Mouse (Mus musculus): ENCODE measurements around the gene Pcp2.
A peak's percentile ranks its signal among the peaks of the same experiment; 100 is the strongest.
"Not testable (repeated sequence)": the region's sequence is repeated elsewhere in the genome, so short reads cannot be mapped to it uniquely, and the experiment has no call there.

Pcp2 gene

GRCm38 (mm10) chr8:3621199-3621970 is 4.0 kb downstream of the Pcp2 start, which contains the start of the genes Xab2 and Pet100:
Gene Xab2 (minus strand): TSS chr8:3621316.
Gene Pet100 (plus strand): TSS chr8:3621548.
- DNase-seq (ENCODE audit: low read depth), result peak; percentile 100

- no peak for DNase-seq (ENCODE audit: low read depth)
Observed at GRCm38 (mm10) chr8:3609816-3610150, 15.6 kb downstream of the Pcp2 start.

GRCm38 (mm10) chr8:3609046-3609815 is 16.1 kb downstream of the Pcp2 start:
- DNase-seq (ENCODE audit: low read depth), result peak; percentile 72

- DNase-seq (ENCODE audit: low read depth), result no peak
Observed at GRCm38 (mm10) chr8:3607822-3608221, 17.5 kb downstream of the Pcp2 start.

GRCm38 (mm10) chr8:3606593-3606992 is 18.8 kb downstream of the Pcp2 start:
- peak; percentile 68 for DNase-seq (ENCODE audit: low read depth)

GRCm38 (mm10) chr8:3603439-3603838 is 21.9 kb downstream of the Pcp2 start:
- DNase-seq (ENCODE audit: low read depth), result no peak

- no peak for DNase-seq (ENCODE audit: low read depth)
Observed at GRCm38 (mm10) chr8:3600401-3600800, 24.9 kb downstream of the Pcp2 start.

GRCm38 (mm10) chr8:3599219-3599618 is 26.1 kb downstream of the Pcp2 start:
- DNase-seq (ENCODE audit: low read depth), result no peak

GRCm38 (mm10) chr8:3598054-3598453 is 27.3 kb downstream of the Pcp2 start:
- no peak for DNase-seq (ENCODE audit: low read depth)

- DNase-seq (ENCODE audit: low read depth), result no peak
Observed at GRCm38 (mm10) chr8:3594466-3594865, 30.9 kb downstream of the Pcp2 start.

GRCm38 (mm10) chr8:3593470-3593869 is 31.9 kb downstream of the Pcp2 start:
- no peak for DNase-seq (ENCODE audit: low read depth)

GRCm38 (mm10) chr8:3588258-3588633 is 37.1 kb downstream of the Pcp2 start:
- no peak for DNase-seq (ENCODE audit: low read depth)

- no peak for DNase-seq (ENCODE audit: low read depth)
Observed at GRCm38 (mm10) chr8:3587391-3588257, 37.7 kb downstream of the Pcp2 start.

GRCm38 (mm10) chr8:3586993-3587390 is 38.4 kb downstream of the Pcp2 start, which contains the start of gene Camsap3:
Gene Camsap3 (plus strand): TSS chr8:3587293.
- DNase-seq (ENCODE audit: low read depth), result no peak

GRCm38 (mm10) chr8:3586452-3586851 is 38.9 kb downstream of the Pcp2 start:
- no peak for DNase-seq (ENCODE audit: low read depth)

- not testable (repeated sequence) for DNase-seq (ENCODE audit: low read depth)
Observed at GRCm38 (mm10) chr8:3581961-3582360, 43.4 kb downstream of the Pcp2 start.

GRCm38 (mm10) chr8:3579390-3580364 is 45.7 kb downstream of the Pcp2 start:
- DNase-seq (ENCODE audit: low read depth), result no peak

- no peak for DNase-seq (ENCODE audit: low read depth)
Observed at GRCm38 (mm10) chr8:3576211-3576960, 49.0 kb downstream of the Pcp2 start.

GRCm38 (mm10) chr8:3574546-3574945 is 50.8 kb downstream of the Pcp2 start:
- no peak for DNase-seq (ENCODE audit: low read depth)

Measured in 416B (cell line).